Comparison of ENCODE assay signal across 14 mouse cellular contexts in the genomic region with DNA sequence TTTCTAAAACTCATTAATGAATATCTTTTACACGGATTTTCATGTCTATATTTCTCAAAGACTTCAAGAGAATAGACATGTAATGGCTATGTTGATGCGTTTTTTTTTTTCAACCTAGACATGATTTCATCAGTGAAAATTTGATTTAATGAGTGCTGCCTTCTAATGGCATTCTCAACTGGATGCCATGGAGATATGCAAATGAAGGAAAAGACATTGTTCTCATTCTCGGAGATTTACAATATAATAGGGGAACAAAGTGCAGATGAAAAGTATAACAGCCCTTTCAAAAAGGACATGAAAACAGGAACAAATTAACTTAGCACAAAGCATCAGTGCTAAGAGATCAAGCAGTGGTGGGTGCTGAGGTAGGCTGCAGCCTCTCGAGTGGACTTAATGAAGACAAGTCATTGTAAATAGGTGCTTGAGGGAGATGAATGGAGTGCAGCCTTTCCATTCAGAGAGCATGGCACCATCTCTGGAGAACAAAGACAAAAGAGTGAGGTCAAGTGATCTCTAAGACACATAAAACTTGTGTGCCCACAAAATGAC.
"Had no signal": no experiment of that assay in that cellular context is flagged by ENCODE, and none has a peak within 500 bp of the region (broad histone marks: within the 10 kb centered on the region; RNA-seq: fewer than 3 reads in every experiment).

No protein-coding gene starts in this region.

- H3K9me3 ChIP-seq: limb, embryonic 15.5 days; liver, embryonic 12.5 days; neural tube, embryonic 12.5 days; stomach, embryonic 15.5 days had no signal

- H3K27me3 ChIP-seq: limb, embryonic 15.5 days; liver, embryonic 12.5 days; neural tube, embryonic 12.5 days; stomach, embryonic 15.5 days had no signal

- H3K4me1 ChIP-seq: limb, embryonic 15.5 days; liver, embryonic 12.5 days; neural tube, embryonic 12.5 days; stomach, embryonic 15.5 days had no signal

- H3K27ac ChIP-seq: left cerebral cortex, adult 2 months; limb, embryonic 15.5 days; liver, embryonic 12.5 days; neural tube, embryonic 12.5 days; stomach, embryonic 15.5 days had no signal

- H3K9ac ChIP-seq: limb, embryonic 15.5 days; liver, embryonic 12.5 days; lung, embryonic 14.5 days; neural tube, embryonic 12.5 days; stomach, embryonic 15.5 days had no signal

- DNase-seq: kidney, adult 8-10 months; kidney, postnatal 25 days; lung, embryonic 14.5 days; lung, postnatal 10 days; lung, postnatal 4 days; right cerebral cortex, postnatal 14 days; thymus, adult 2 months; thymus, postnatal 36 days had no signal

- ATAC-seq: liver, embryonic 12.5 days; midbrain, embryonic 16.5 days had no signal

- H3K4me2 ChIP-seq: limb, embryonic 15.5 days; liver, embryonic 12.5 days; lung, embryonic 14.5 days; neural tube, embryonic 12.5 days; stomach, embryonic 15.5 days had no signal

- H3K36me3 ChIP-seq: limb, embryonic 15.5 days; liver, embryonic 12.5 days; neural tube, embryonic 12.5 days; stomach, embryonic 15.5 days had no signal

- H3K4me3 ChIP-seq: left cerebral cortex, adult 2 months; limb, embryonic 15.5 days; liver, embryonic 12.5 days; neural tube, embryonic 12.5 days; stomach, embryonic 15.5 days had no signal
